Mouse (Mus musculus) CH12F3 (cell line): ENCODE results near the gene Csta1.
"Not testable (repeated sequence)": the region's sequence is repeated elsewhere in the genome, so short reads cannot be mapped to it uniquely, and the experiment has no call there.

Source experiments
- in situ Hi-C: fragments of 300-500 bp; cut with MboI; formaldehyde crosslinking; loops from 2 replicates; pipeline ENCODE4 v1.14.3; 2020; ENCODE audit warnings: low sequenced_read_pairs

Gene Csta1

DNA sequence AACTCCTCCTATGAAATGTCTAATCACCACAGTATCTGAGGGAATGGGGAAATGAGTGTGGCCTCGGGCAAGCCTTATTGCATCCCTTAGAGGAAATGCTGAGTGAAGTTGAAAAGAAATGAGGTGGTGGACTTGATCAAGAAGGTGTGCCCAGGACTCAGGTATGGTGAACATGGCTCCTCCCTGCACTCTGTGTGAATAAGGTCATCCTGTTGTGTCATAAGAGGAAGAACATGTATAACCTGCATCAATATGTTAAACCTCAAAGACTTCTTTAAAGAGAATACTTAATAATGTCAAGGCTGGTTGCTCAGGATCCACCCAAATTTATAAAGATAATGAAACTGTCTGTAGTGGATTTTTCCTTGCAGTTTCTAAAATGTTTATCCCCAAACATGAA, at the start of gene Csta1:
TSS of gene Csta1 (minus strand) at position 101 of the 400 bp plus-strand sequence.
- in situ Hi-C loops = no loop called here

DNA sequence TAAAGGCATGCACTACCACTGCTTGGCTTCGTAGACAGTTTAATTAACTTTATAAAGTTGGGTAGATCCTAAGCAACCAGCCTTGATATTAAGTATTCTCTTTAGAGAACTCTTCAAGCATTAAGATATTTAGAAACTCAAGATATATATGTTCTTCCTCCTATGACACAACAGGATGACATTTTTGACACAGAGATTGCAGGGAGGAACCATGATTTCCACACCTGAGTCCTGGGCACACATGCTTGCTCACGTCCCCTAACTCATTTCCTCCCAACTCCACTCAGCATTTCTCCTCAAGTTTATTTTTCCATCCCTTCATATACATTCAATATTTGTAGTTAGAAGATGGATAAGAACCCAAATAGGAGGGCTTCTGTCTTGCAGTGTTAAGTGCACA, 48.9 kb upstream of the Csta1 start:
- in situ Hi-C loops = no loop called here

DNA sequence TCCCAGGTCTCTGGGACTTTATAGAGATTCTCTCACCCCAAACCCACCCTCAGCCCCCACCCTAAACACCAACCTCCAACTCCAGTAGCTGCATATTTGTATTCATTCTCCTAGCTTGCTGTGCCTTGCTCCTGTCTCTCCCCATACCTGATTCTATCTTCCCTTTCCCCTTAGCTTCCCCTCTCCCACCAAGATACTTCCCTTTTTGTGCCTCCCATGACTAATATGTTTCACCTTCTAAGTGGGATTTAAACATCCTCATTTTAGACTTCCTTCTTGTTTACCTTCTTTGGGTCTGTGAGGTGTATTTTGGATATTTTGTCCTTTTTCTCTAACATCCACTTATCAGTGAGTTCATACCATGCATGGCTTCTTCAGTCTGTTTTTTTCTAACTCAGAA, 45.1 kb upstream of the Csta1 start:
- in situ Hi-C loops = no loop called here

DNA sequence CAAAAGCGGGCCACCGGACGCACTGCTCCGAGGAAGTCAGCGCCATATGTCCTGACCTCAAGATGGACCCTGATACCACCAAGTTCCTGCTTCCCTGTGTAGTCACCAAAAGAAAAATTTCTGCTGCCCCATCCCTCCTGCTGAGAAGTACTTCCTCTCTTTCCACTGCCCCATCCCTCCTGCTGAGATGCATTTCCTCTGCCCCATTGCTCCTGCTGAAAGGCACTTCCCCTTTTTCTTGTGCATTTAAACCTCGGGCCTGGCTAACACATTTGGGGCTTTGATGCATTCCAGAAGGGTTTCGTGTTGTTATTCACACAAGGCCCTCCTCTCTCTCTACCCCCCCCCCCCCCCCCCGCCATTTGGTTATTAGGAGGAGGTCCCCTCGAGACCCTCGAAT, 36.8 kb upstream of the Csta1 start:
- in situ Hi-C loops = not testable (repeated sequence)

DNA sequence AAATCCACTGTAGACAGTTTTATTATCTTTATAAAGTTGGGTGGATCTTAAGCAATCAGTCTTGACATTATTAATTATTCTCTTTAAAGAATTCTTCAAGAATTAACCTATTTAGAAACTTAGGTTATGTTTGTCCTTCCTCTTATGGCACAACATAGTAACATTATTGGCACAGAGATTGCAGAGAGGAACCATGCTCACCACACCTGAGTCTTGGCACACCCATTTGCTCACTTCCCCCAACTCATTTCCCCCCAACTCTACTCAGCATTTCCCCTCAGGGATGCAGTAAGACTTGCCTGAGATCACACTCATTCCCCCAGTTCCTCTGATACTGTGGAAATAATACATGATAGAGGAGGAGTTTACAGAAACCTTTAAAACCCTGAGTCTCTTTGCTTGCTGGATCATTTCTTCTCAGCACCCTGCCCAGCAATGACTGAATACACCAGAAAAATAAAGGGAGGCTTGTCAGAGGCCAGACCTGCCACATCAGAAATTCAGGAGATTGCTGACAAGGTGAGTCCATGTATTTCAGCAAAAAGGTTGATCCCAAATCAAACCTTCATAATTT, 25.4 kb upstream of the Csta1 start, which contains the start of gene Stfa2l1:
TSS of gene Stfa2l1 (plus strand) at position 410 of the 574 bp plus-strand sequence.
- in situ Hi-C loops = no loop called here

DNA sequence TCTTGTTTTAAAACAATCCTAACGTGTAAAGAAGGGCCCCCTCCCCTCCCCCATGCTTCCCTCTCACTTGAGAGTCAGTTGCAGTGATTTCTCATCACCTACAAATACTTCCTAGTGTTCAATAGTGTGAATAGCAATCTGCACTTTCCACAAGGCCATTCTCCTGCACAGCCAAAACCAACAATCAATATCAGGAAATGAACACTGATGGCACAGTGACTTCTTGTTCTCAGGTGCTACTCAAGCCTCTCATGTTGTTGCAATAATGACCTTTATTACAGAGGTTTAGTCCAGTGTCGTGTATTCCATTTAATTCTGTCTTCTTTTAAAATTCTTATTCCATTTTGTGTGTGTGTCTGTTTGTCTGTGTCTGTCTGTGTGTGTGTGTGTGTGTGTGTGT, 7.2 kb upstream of the Csta1 start:
- in situ Hi-C loops = no loop called here

DNA sequence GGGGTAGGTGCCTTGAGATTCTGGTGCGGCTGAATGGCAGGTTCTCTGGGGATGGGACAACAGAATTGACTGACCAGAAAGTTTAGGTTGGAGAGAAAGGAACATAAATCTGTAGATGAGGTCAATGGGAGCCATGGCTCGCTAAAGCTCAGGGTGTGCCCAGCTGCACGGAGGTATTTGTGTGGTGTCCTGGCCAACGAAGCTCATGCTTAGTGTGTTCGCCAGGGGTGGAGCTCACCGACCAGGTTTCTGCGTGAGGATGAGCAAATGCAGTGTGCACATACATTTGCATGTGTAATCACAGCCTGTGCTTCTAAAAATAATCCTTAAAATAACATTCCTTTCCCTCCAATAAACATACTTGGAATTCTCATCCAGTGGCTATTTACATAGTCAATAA, 2.9 kb downstream of the Csta1 start:
- in situ Hi-C loops = no loop called here

DNA sequence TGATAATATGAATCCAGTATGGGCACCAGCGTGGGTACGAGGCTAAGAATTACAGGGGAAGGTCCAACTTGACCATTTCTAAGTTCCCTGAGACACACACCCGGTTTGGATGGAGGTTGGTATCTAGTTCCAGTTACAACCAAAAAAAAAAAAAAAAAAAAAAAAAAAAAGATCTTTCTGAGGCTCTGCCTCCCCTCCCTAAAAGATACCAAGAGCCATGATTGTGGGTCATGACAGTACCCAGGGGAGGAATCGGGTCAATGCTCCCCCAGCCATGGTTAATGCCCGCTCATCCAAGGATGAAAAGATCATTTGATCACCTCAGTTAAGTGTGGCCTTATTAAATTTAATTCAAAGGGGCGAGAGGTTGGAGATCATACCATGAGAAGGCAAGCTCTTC, 15.3 kb downstream of the Csta1 start:
- in situ Hi-C loops = not testable (repeated sequence)

DNA sequence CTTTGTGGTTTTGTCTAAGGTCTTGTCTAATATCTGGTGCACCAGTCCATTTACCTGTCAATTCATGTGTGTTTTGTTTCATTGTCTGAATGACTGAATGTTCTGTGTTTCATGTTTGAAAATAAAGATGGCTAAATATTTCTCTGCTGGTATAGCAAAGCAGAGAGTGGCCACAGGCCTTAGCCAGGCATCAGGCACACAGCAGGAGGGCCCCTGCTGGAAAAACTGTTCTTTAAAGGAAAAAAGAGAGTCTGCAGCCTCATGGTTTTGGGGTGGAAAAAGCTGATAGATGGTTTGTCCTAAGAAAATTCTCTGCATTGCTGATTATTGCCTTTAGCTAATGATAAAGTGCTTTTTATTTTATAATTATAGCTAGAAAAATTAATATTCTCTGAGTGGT, 19.6 kb downstream of the Csta1 start:
- in situ Hi-C loops = not testable (repeated sequence)

DNA sequence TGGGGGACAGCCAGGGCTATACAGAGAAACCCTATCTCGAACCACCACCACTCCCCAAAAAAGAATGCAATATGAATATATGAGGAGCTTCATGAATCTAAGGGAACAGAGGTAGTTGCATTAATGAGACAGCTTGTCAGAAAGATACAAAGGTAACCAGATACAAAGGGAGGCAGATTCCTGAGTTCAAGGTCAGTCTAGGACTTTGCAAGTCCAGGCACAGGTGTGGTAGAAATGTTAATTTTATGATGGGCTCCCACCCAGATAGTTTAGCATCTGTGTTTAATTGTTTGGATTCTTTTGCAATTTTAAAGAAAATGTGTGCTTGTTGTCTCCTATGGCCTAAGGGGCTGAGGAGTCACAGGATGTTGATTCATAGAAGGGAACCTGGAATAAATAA, 28.8 kb downstream of the Csta1 start:
- in situ Hi-C loops = no loop called here

DNA sequence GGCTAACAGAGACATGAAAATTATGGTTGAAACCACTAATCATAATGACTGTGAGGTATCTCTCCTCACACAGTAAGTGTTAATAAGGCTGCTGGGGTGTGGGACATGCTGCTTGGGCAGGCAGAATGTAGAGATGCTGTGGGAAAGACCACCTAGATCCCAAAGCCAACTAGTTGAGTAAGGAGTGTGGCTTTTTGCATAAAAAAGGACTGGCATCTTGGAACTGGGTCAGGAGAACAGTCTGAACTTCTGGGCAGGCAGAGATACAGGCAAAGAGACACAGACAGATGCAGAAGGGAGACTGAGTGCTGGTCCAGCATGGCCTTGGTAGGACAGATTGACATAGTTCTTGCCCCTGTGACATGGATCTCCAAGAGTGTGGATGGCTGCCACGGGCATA, 29.5 kb downstream of the Csta1 start:
- in situ Hi-C loops = no loop called here

DNA sequence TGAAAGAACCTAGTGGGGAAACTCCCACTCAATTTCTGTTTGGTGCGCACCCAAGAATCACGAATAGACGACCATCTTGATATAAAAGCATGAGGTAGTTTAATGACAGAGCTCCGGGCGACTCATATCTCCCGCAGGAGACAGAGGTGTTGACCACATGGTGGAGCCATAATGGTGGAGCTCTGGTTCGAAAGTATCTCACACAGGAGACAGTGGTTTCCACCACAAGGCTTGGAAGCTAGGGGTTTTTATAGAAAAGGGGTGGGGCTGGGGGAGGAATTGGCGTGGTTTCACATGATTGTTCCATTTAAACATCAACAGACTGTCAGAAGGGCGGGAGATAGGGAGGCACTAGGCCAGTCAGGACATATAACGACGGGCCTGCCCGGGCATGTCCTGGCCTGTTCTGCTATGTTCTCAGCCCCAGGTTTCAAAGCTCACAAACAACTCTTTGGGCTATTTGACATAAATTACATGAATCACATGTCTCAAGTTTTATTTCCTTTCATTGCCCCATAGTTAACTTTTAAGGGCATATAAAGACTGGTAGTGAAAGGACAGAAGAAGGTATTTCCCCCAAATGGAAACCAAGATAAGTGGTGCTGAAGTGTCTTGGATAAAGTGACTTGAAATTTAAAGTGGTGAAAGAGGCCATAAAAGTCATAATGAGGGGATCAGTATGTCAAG, 33.1 kb downstream of the Csta1 start:
- in situ Hi-C loops = not testable (repeated sequence)

DNA sequence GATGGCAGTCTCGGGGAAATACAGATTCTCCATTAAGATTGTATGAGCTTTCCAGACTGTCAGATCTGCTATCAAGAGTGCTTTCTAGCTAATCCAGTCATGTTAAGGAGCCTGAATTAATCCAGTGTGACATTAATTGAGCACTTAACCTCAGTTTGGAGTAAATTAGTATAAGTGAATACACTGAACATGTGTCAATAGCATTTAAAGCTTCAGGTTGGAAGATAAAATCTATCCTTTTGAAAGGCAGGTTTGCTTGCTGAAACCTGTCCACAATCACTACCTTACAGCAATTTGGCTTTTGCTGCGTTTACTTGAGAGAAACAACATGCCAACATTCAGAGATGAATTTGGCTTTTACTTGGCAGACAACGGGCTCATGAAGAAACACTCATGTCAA, 37.0 kb downstream of the Csta1 start:
- in situ Hi-C loops = no loop called here

DNA sequence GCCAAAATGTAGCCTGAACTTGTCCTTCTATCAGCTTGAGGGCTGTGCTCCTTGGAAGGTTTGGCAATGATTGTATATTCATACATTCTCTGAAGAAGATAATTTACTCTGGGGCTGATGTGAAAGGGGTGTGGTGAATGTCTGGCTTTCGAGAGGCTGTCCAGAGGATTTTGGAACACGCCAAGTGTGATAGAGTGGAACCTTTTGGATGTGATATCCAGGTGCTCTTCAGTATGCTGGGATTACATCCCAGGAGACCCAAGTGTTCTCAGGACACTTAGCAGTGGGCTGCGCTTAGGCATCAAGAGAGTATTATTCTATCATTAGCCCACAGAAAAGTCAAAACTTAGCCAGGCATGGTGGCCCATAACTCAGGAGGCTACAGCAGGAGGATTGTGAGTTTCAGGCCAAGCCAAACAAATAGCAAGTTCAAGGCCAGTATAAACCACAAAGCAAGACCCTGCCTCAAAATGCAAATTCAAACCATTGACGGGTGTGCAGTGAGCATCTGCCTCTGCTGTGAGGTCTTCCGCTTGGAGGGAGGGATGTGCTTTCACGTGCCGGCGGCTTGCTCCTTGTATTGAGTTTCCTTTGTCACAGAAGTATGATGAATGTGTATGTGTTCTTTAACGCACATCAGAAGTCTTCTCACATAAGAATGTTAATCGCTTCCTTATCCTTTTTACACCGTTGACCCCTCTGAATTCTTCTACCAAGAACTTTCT, 40.1 kb downstream of the Csta1 start:
- in situ Hi-C loops = no loop called here

DNA sequence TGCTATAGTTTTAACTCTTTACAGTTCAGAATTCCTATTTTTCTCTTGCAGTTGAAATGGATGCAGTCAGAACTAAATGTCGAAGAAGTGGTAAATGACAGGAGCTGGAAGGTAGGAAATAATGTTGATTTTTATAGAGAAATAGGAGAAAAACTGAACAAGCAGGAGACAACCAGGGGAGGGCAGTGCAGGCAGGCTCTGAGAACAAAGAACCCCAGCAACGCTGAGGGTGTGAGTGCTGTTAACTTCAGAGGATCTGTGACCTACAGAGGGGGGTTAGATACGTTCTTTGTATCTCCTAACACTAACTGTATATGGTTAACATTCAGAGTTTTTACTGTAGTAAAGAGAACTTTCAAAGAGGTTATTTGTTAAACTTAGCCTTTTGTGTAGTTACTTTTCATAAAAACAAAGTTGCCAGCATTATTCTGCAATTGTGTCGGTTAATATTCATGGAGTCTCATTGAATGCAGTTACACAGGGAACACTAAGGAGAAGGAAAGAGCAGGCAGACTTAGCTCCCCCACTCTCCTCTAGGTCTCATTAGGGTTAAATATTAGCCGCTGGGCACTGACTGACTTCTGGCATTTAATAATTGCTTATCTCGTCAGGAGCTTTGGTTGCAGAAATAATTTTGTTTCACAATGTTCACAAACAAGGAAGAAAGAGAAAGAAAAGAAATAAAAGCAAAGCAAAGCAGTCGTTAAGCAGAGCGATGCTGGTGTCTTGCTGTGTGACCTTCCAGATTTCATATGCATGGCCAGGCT, 41.0 kb downstream of the Csta1 start:
- in situ Hi-C loops = no loop called here

DNA sequence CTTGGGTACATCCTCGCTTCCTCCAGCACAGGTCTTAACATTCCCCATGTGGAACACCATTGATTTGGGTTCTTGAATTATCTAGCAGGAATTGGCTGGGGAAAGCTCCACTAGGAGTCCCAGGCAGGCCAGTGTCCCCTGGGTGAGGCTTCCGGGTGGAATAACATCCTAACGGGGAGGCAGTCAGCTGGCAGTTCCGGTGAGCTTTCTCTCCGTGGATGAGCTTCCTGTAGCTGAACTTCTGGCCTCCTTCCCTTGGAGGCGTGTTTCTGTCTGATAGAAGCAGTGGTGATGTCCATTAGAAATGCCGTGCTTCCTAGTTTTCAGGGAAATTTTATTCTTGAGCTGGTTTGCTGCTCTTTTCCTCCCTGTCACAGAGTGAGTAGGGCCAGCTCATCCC, 42.0 kb downstream of the Csta1 start:
- in situ Hi-C loops = no loop called here

DNA sequence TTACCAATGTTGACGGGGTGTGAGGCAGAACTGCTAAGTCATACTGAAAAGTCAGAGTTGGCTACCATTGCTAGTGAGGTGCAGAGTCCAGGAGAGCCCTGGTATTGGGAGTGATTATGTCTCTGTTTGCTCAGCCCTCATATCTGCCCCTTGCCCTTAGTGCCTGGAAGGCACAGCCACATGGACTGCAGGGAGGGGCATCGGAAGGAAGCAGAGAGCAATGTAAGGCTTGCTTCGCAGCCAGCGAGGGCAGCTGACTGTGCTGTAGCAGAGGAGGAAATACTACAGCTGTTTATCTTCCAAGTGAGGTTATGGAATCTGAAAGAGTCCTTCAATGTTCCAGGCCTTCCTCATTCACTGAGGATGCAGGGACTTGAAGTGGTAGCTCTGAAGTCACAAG, 43.2 kb downstream of the Csta1 start:
- in situ Hi-C loops = no loop called here

DNA sequence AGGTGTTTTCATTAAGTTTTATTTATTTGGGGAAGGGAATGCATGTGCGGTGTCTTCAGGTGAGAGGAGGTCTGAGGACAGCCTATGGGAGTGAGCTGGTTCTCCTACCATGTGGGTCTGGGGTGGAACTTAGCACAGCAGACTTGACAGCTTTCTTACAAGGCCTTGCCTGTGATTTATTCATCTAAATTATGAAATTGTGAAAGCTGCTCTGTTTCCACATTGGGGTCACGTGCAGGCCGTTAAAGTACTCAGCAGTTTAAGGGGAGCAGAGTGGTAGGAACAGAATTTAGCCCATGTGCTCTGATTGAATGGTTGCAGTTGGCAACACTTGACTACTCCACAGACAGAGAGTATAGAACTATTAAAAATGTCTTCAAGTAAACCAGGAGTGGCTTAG, 51.1 kb downstream of the Csta1 start:
- in situ Hi-C loops = no loop called here

DNA sequence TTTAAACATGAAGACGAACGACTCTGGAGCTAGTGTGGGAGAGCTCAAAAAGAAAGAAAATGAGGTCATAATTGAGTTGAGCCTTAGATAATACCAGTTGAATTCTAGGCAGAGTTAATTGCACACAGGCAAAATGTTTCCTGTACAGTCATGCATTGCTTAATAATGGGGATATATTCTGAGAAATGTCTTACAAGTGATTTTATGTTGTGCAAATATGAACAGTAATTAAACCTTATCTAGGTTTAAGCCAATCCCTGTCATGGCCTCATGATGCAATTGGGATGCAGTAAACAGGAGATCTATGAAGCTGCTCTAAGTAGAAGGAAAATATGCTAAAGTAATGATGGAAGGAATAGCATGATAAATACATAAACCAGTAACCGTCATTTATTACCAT, 56.3 kb downstream of the Csta1 start:
- in situ Hi-C loops = no loop called here

DNA sequence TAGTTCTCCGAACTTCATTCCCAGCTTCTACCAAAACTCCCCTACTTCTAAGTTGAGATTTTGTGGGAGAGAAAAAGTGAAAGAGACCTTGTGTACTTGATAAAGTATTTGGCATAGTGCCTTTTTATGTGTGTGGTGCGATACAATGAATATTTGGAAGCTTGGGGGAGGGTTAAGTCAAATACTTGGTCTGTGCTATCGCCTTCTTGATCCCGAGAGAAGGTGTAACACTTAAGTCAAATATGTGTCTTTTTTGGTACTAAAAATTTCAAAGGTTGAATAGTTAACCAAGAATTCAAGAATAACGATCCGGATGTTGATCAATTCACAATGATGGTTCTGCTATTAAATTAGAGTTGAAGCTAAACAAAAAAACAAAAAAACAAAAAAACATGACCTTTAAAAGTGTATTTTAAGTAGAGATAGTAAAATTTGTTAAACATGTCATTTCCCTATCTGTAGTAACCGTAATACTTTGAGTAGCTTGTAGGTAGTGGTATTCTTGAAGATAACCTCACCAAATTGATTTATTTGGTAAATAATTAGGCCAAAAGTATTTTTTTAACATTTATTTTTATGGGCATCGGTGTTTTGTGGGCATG, 58.5 kb downstream of the Csta1 start:
- in situ Hi-C loops = no loop called here
